ENCODE assay signal across 16 mouse cellular contexts in genomic region chr5:41685016-41685415, GRCm38 (mm10).
"Had no signal": no experiment of that assay in that cellular context is flagged by ENCODE, and none has a peak within 500 bp of the region (broad histone marks: within the 10 kb centered on the region; RNA-seq: fewer than 3 reads in every experiment).

No protein-coding gene starts in this region.

- H3K9ac ChIP-seq: neural tube, embryonic 12.5 days; neural tube, embryonic 13.5 days; neural tube, embryonic 15.5 days; stomach, embryonic 15.5 days had no signal

- H3K4me1 ChIP-seq: neural tube, embryonic 12.5 days; neural tube, embryonic 13.5 days; neural tube, embryonic 15.5 days; stomach, embryonic 15.5 days had no signal

- H3K27me3 ChIP-seq: neural tube, embryonic 12.5 days; neural tube, embryonic 13.5 days; neural tube, embryonic 15.5 days; stomach, embryonic 15.5 days had no signal

- H3K4me3 ChIP-seq: neural tube, embryonic 12.5 days; neural tube, embryonic 13.5 days; neural tube, embryonic 15.5 days; stomach, embryonic 15.5 days had no signal

- DNase-seq: right cerebral cortex, adult 18-20 months; right cerebral cortex, postnatal 14 days; right cerebral cortex, postnatal 25 days; right cerebral cortex, postnatal 4 days; spleen, adult 18-20 months; thymus, adult 18-20 months; thymus, adult 2 months; thymus, postnatal 14 days; thymus, postnatal 25 days; thymus, postnatal 36 days; thymus, postnatal 4 days had no signal

- H3K27ac ChIP-seq: neural tube, embryonic 12.5 days; neural tube, embryonic 13.5 days; neural tube, embryonic 15.5 days; stomach, embryonic 15.5 days; stomach, postnatal 0 days had no signal

- H3K4me2 ChIP-seq: neural tube, embryonic 12.5 days; neural tube, embryonic 13.5 days; neural tube, embryonic 15.5 days; stomach, embryonic 15.5 days had no signal

- H3K36me3 ChIP-seq: neural tube, embryonic 12.5 days; stomach, embryonic 15.5 days had no signal

- H3K9me3 ChIP-seq: neural tube, embryonic 12.5 days; neural tube, embryonic 13.5 days; neural tube, embryonic 15.5 days; stomach, embryonic 15.5 days had no signal
